Mouse (Mus musculus): ENCODE measurements around the gene Ak2. TPM values are rescaled to one million over a fixed set of nuclear protein-coding genes. Genes with fewer than 3 reads are reported as not detected.

Ak2 gene
- polyA plus RNA-seq, 1 experiment from 2014 or later: 108 TPM

- Histone ChIP-seq H3K9me3 (no peaks in the 10 kb centered on the region), H3K27ac (no peak overlapping the region), H3K36me3 (no peaks in the 10 kb centered on the region), H3K27me3 (peaks cover 14% of the 10 kb centered on the region), H3K4me2 (replicated peaks) (peak overlapping the region; percentile 92), H3K9ac (replicated peaks) (peak overlapping the region; percentile 84), H3K4me1 (replicated peaks) (peaks cover 31% of the 10 kb centered on the region), H3K4me3 (replicated peaks) (peak overlapping the region; percentile 64)
- no peak for ATAC-seq
- 5% methylated on average over 16 of the region's 16 CpGs for WGBS
Measured at GRCm38 (mm10) chr4:128961301-128962028, 30.3 kb upstream of the Ak2 start.

- Histone ChIP-seq H3K36me3 (no peaks in the 10 kb centered on the region), H3K4me1 (replicated peaks) (peaks cover 39% of the 10 kb centered on the region), H3K4me2 (replicated peaks) (peak within 1 kb of the TSS; percentile 92), H3K9ac (replicated peaks) (peak within 1 kb of the TSS; percentile 84), H3K4me3 (replicated peaks) (peak within 1 kb of the TSS; percentile 64), H3K27ac (peak within 1 kb of the TSS; percentile 72), H3K27me3 (peaks cover 14% of the 10 kb centered on the region), H3K9me3 (no peaks in the 10 kb centered on the region)
- WGBS: under 1% methylated on average over 70 of the region's 72 CpGs
- ATAC-seq: peak; percentile 94
Measured at GRCm38 (mm10) chr4:128962029-128962925, 29.5 kb upstream of the Ak2 start, which contains the start of gene Azin2. TSS of gene Azin2 (minus strand) at chr4:128962442.

DNA sequence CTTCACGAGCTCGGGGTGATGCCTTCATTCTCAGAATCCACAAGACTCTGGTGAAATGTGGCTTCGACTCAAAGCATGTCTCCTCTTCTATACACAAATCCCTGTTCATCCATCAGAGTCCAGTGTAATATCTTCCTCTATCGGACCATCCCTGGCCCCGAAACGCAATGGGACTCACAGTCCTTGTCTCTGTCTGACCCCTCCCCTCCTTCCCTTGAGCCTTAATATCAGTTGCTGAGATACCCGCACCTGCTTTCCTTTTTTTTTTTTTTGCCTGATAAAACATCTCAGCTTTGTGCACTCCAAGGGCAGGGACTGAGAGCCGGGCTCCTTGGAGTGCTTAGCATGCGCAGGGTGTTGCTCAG, 28.9 kb upstream of the Ak2 start:
- Histone ChIP-seq H3K36me3 (no peaks in the 10 kb centered on the region), H3K4me1 (replicated peaks) (peaks cover 43% of the 10 kb centered on the region), H3K4me2 (replicated peaks) (peak overlapping the region; percentile 92), H3K9ac (replicated peaks) (peak overlapping the region; percentile 84), H3K27ac (peak overlapping the region; percentile 72), H3K4me3 (replicated peaks) (peak overlapping the region; percentile 64), H3K9me3 (no peaks in the 10 kb centered on the region), H3K27me3 (peaks cover 14% of the 10 kb centered on the region)
- WGBS: 3% methylated on average over 9 of the region's 9 CpGs
- ATAC-seq: peak; percentile 10; the same call in 1 of the 2 replicates

GRCm38 (mm10) chr4:128966751-128967150, 25.0 kb upstream of the Ak2 start:
- no peaks in the 10 kb centered on the region for H3K36me3 ChIP-seq
- no peak for ATAC-seq
- H3K4me2 ChIP-seq (replicated peaks): peak overlapping the region; percentile 28; the same call in 1 of the 2 replicates
- H3K4me1 ChIP-seq (replicated peaks): peaks cover 27% of the 10 kb centered on the region
- H3K9me3 ChIP-seq: no peaks in the 10 kb centered on the region
- H3K27me3 ChIP-seq: peaks cover 6% of the 10 kb centered on the region
- peak overlapping the region; percentile 69 for H3K27ac ChIP-seq
- H3K4me3 ChIP-seq (replicated peaks): no peak overlapping the region
- peak overlapping the region; percentile 37; the same call in 1 of the 2 replicates for H3K9ac ChIP-seq (replicated peaks)
- WGBS: 16% methylated on average over 7 of the region's 7 CpGs

DNA sequence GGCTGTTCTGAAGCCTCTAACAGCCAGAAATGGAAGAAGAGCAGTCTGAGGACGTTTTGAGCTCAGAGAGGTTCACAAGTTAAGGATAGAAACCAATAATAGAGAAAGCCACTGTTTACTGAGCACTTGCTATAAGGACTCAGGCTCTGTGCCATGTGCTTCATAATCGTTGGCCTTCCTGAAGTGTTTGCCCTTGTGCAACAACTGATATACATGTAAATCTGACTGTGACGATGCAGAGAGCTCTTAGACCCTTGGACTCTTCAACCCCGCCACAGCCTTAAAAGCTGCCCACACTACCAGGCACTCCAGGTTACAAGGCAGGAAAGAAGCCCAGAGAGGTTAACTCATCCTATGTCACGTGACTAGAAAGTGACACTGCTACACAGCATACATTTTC, 22.7 kb upstream of the Ak2 start:
- Histone ChIP-seq H3K9me3 (no peaks in the 10 kb centered on the region), H3K4me1 (replicated peaks) (peaks cover 18% of the 10 kb centered on the region), H3K9ac (replicated peaks) (no peak overlapping the region), H3K27me3 (peaks cover 6% of the 10 kb centered on the region), H3K4me2 (replicated peaks) (no peak overlapping the region), H3K4me3 (replicated peaks) (no peak overlapping the region), H3K27ac (no peak overlapping the region), H3K36me3 (no peaks in the 10 kb centered on the region)
- 80% methylated on average over 5 of the region's 5 CpGs for WGBS
- no peak for ATAC-seq

- H3K9me3 ChIP-seq: no peaks in the 10 kb centered on the region
- WGBS: 81% methylated on average over 18 of the region's 18 CpGs
Measured at GRCm38 (mm10) chr4:128969607-128970416, 21.9 kb upstream of the Ak2 start.

GRCm38 (mm10) chr4:128970417-128970807, 21.3 kb upstream of the Ak2 start:
- no peaks in the 10 kb centered on the region for H3K9me3 ChIP-seq
- peaks cover 18% of the 10 kb centered on the region for H3K4me1 ChIP-seq (replicated peaks)
- no peaks in the 10 kb centered on the region for H3K27me3 ChIP-seq
- no peak overlapping the region for H3K27ac ChIP-seq
- ATAC-seq: no peak
- H3K36me3 ChIP-seq: no peaks in the 10 kb centered on the region
- no peak overlapping the region for H3K4me2 ChIP-seq (replicated peaks)
- H3K9ac ChIP-seq (replicated peaks): no peak overlapping the region
- 78% methylated on average over 6 of the region's 8 CpGs for WGBS
- H3K4me3 ChIP-seq (replicated peaks): no peak overlapping the region

More at GRCm38 (mm10) chr4:128969607-128970416, 21.9 kb upstream of the Ak2 start:
- Histone ChIP-seq H3K27ac (no peak overlapping the region), H3K9ac (replicated peaks) (no peak overlapping the region), H3K36me3 (no peaks in the 10 kb centered on the region), H3K27me3 (peaks cover 4% of the 10 kb centered on the region), H3K4me3 (replicated peaks) (no peak overlapping the region), H3K4me1 (replicated peaks) (peaks cover 18% of the 10 kb centered on the region), H3K4me2 (replicated peaks) (no peak overlapping the region)
- ATAC-seq: no peak

DNA sequence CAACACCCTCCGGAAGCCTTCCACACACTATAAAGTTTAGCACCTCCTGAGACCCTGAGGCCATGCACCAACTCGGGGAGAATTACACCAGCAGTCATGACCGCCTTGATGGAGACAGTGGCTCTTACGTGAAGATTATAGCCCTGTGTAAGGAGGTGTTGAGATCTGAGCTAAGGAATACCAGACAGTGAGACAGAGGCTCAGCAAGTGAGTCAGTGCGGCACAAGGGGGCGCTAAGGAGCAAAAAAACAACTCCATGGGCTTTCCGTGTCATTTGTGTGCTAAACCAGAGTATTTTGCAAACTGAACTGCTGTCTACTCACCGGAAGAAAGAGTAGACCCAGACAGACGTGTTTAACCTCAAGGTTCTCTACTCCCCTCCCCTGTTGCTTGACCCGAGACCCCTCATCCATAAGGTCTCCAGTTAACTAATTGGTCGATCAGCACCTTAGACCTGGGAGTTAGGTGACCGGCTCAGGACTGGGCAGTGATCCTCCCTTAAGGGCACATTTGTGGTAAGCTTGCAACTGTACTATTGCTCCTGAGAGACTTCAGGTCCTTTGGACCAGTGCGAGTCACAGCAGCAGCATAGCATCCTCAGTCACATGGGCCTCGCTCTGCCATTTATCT, 20.6 kb upstream of the Ak2 start:
- peak; percentile 71 for ATAC-seq
- H3K36me3 ChIP-seq: no peaks in the 10 kb centered on the region
- no peak overlapping the region for H3K27ac ChIP-seq
- peaks cover 18% of the 10 kb centered on the region for H3K4me1 ChIP-seq (replicated peaks)
- WGBS: 45% methylated on average over 14 of the region's 14 CpGs
- no peaks in the 10 kb centered on the region for H3K27me3 ChIP-seq
- H3K4me3 ChIP-seq (replicated peaks): no peak overlapping the region
- H3K4me2 ChIP-seq (replicated peaks): no peak overlapping the region
- H3K9ac ChIP-seq (replicated peaks): no peak overlapping the region
- no peaks in the 10 kb centered on the region for H3K9me3 ChIP-seq

DNA sequence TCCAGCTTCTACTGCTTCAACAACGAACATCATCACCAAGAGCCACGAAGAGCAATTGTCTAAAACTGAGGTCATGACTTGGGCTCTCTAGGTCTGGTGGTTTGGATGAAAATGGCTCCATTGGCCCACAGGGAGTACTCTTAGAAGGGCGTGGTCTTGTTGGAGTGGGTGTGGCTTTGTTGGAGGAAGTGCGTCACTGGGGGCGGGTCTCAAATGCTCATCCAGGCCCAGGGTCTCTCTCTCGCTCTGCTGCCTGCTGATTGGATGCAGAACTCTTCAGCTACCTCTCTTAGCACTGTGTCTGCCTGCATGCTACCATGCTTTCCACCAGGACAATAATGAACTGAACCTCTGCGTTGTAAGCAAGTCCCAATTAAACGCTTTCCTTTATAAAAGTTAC, 17.1 kb upstream of the Ak2 start:
- Histone ChIP-seq H3K4me2 (replicated peaks) (no peak overlapping the region), H3K4me1 (replicated peaks) (no peaks in the 10 kb centered on the region), H3K27ac (no peak overlapping the region), H3K36me3 (no peaks in the 10 kb centered on the region), H3K27me3 (no peaks in the 10 kb centered on the region), H3K9ac (replicated peaks) (no peak overlapping the region), H3K4me3 (replicated peaks) (no peak overlapping the region), H3K9me3 (no peaks in the 10 kb centered on the region)
- 84% methylated on average over 8 of the region's 8 CpGs for WGBS
- no peak for ATAC-seq

- Histone ChIP-seq H3K9ac (replicated peaks) (no peak overlapping the region), H3K4me3 (replicated peaks) (no peak overlapping the region), H3K27me3 (no peaks in the 10 kb centered on the region), H3K36me3 (no peaks in the 10 kb centered on the region), H3K4me2 (replicated peaks) (no peak overlapping the region), H3K4me1 (replicated peaks) (no peaks in the 10 kb centered on the region), H3K27ac (no peak overlapping the region), H3K9me3 (no peaks in the 10 kb centered on the region)
- 92% methylated on average over 4 of the region's 4 CpGs for WGBS
- no peak for ATAC-seq
Measured at GRCm38 (mm10) chr4:128976577-128976976, 15.2 kb upstream of the Ak2 start.

GRCm38 (mm10) chr4:128977217-128977616, 14.5 kb upstream of the Ak2 start:
- no peaks in the 10 kb centered on the region for H3K9me3 ChIP-seq
- H3K4me1 ChIP-seq (replicated peaks): no peaks in the 10 kb centered on the region
- no peaks in the 10 kb centered on the region for H3K36me3 ChIP-seq
- no peaks in the 10 kb centered on the region for H3K27me3 ChIP-seq
- H3K4me3 ChIP-seq (replicated peaks): no peak overlapping the region
- H3K9ac ChIP-seq (replicated peaks): no peak overlapping the region
- no peak overlapping the region for H3K27ac ChIP-seq
- no peak overlapping the region for H3K4me2 ChIP-seq (replicated peaks)
- no peak for ATAC-seq
- WGBS: 73% methylated on average over 3 of the region's 3 CpGs
